Mouse (Mus musculus): ENCODE measurements at regions not wholly inside any gene's neighbourhood (a gene's known extent, or its start where the extent isn't known, plus 50 kb on each side); places are given as distances from the start of the nearest gene placed in this dataset.

DNA sequence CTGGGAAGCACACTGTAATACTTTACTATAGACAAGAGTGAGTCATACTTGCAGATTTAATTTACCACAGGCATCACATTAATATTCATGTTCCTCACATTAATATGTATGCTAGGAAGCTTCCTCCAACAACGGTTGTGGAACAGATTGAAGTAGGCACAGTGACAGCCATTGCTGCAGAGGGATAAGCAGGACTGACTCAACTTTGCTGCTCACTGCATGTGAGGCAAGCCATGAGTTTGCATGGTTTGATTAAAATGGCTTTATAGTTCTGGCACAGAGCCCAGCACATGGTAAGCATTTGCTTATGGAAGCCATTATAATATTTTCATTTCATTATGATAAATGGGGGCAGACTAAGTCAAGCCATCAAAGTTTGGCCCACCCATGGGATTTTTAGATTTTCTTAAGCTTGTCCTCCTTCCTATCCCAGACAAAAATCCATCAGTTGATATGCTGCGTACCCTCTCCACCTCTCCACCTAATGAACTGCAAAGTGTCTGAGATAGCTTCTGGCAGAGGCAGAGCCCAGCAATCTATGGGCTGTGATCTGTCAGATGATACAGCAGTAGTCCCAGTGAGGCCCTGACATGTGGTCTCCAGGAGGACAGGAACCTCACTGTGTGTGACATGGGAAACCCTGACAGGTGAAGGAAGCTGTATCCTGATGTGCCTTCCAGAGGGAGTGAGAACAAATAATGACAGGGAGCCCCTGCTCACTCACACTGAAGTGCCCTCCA, 109.6 kb upstream of the Arrdc4 start:
- DNase-seq (ENCODE audit: low read depth, low spot score) = no peak

DNA sequence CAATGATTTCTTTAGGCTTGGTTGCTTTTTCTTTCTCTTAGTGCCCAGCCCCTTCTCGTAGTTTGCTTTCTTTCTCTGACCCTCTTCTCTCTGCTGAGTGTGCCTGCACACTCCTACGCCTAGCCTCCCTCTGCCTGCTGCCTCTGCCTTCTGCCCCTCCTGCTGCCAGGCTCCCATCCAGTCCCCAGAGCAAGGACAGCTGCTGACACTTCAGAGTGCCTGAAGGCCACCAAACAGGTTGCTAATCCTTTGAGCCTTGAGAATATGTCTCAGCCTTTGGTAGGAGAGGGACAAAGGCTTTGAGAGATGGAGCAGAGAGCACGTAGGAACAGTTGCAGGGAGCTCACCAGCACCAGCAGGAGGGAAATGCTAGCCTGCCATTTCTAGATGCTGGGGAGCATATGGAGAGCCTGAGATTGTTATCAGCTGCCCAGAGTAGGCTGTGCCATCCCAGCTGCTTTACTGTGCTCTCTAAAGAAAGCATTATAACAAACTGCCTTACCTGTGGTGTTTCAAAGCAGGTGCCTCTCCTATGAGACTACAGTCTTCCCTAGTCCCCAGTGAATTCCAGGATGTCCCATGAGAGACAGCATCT, 103.0 kb upstream of the Arrdc4 start:
- no peak for DNase-seq (ENCODE audit: low read depth, low spot score)

GRCm38 (mm10) chr7:68844606-68845005, 95.6 kb upstream of the Arrdc4 start:
- no peak for DNase-seq (ENCODE audit: low read depth, low spot score)

GRCm38 (mm10) chr7:68843374-68843773, 94.3 kb upstream of the Arrdc4 start:
- no peak for DNase-seq (ENCODE audit: low read depth, low spot score)

DNA sequence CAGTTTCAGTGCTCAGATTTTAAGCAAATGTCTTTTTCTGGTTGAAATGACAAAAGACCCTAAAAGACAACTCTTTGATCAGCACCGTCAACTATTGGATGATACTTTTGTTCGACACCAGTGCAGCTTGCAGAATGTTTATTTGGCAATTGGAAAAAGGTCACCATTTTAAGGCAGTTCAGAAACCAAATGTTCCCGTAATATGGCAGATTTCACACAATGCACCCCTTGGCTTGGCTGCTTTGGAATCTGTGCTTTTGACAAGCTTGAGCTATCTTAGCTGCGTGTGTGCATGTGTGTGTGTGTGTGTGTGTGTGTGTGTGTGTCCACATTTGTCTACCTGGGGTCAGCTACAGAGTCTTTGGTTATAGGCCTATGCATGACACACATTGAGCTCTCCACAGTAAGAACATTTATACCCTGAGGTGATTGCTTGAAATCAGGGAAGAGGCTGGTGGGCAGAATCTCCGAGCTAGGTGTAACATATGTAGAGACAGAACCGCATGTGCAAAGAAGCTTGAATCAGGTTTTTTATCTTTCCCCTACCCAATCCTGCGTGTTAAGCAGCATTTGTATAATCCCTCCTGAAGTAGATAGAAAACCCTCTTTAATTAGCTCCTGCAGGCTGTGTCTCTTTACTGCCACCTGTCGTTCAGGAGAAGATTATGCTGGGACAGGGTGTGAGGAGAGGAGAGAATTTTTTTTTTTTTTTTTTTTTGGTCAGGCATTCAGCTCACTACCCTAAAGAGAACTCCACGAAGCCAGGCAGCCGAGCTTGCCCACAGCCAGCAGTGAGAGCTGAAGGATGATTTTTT, 85.1 kb upstream of the Arrdc4 start:
- DNase-seq (ENCODE audit: low read depth, low spot score) = no peak

DNA sequence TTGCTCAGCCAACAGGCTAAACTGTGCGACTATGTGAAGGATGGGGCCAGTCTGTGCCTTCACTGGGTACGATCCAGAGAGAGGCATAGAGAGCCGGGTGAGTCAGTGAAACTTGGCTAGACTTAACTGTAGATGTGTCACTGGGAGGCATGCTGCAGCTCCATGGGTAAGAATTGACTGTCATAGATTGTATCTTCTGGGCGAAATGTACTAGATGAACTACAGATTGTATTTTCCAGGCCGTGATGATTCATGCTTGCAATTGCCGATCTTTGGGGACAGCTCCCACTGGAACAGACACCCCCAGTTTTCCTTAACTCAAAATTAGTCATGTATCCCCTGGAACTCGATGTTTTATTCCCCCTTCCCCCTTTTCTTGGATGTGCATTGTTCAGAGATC, 84.5 kb upstream of the Arrdc4 start:
- DNase-seq (ENCODE audit: low read depth, low spot score) = no peak

DNA sequence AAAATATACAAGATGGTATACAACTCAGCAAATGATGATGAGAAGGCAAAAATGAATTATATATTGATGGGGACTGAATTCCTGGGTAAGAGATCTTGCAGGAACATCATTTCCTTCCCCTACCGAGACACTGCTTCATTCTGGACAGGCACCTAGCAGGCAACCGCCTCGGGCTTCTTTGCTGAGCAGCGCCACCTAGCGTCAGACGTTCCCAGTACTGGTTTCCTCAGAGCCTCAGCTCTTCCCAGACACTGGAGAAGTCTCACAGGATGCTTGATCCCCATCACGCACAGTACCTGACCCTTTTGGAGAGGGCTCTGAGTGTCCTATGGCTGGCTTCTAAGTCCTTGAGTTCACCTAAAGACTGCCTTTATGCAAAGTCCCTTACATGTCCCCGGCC, 80.8 kb upstream of the Arrdc4 start:
- peak; percentile 24 for DNase-seq (ENCODE audit: low read depth, low spot score)

DNA sequence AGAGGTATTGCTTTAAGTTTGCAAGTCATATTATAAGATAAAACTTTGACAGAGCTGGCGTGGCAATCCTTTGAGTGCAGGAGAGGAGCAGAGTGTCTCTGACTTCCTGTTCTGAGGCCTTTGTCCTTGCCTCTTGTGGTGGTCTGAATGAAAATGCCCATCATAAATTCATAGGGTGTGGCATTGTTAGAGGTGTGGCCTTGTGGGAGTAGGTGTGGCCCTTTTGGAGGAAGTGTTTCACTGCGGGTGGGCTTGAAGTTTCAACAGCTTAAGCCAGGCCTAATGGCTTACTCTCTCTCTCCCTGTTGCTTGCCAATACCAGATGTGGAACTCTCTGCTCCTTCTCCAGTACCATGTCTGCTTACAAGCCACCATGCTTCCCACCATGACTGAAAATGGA, 75.4 kb upstream of the Arrdc4 start:
- DNase-seq (ENCODE audit: low read depth, low spot score) = no peak

GRCm38 (mm10) chr7:68823646-68824045, 74.6 kb upstream of the Arrdc4 start:
- DNase-seq (ENCODE audit: low read depth, low spot score) = no peak

GRCm38 (mm10) chr7:68823189-68823588, 74.1 kb upstream of the Arrdc4 start:
- DNase-seq (ENCODE audit: low read depth, low spot score) = peak; percentile 32

GRCm38 (mm10) chr7:68814823-68815666, 66.0 kb upstream of the Arrdc4 start:
- no peak for DNase-seq (ENCODE audit: low read depth, low spot score)

DNA sequence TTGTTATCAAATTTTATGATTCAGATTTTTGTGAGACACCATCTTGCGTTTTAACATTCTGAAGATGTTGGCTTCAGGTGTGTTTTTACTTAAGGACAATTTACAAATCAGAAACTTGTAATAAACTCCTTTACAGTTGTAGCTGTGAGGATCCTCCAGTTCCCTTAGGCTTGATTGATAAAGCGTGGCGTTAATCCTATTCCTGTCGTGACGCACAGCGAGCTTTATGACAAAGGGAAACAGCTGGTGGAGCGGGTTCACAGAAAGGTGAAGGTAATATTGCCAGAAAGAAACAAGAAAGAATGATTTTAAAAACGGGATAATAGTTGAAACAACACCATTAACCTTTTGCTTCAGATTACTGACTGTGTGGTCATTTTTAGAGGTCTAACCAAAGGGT, 60.7 kb upstream of the Arrdc4 start:
- DNase-seq (ENCODE audit: low read depth, low spot score) = no peak
